Comparison of ENCODE assay signal across 17 mouse cellular contexts in genomic region chr4:45499556-45499955, GRCm38 (mm10). TPM values are rescaled to one million over a fixed set of nuclear protein-coding genes. Genes with fewer than 3 reads are reported as not detected.
DNase-seq lines count a peak whose midpoint lies in the region; ATAC-seq and TF ChIP-seq lines count a peak whose summit lies in the region.
"Had no signal": no experiment of that assay in that cellular context is flagged by ENCODE, and none has a peak within 500 bp of the region (broad histone marks: within the 10 kb centered on the region; RNA-seq: fewer than 3 reads in every experiment).

No protein-coding gene starts in this region.

- H3K4me2 ChIP-seq in neural tube, embryonic 11.5 days (ENCODE audit: low read depth) = 0 out of 2 replicates have a peak overlapping the region, but pooled peaks have one; percentile 3
- no peak overlapping the region for H3K4me2 ChIP-seq in stomach, embryonic 15.5 days
- H3K4me2 ChIP-seq: hindbrain, embryonic 15.5 days had no signal

- peak; percentile 40 for DNase-seq in embryo, embryonic 10 days (ENCODE audit: low spot score)
- DNase-seq in embryo, embryonic 11 days = no peak
- DNase-seq in kidney, adult 2 months = peak; percentile 61
- DNase-seq in kidney, adult 8-10 months = no peak
- no peak for DNase-seq in neural tube, embryonic 11.5 days (ENCODE audit: low spot score)
- no peak for DNase-seq in neural tube, embryonic 10.5 days (ENCODE audit: extremely low spot score, low spot score)
- no peak for DNase-seq in frontal cortex, adult 2 months (ENCODE audit: extremely low spot score in 1 of 2, low spot score in 1 of 2)
- DNase-seq: adrenal gland, postnatal 36 days; cerebellum, adult 11 months; layer of hippocampus, adult 9-11 months; left cerebral cortex, postnatal 4 days; lung, postnatal 14 days; retina, postnatal 1 day; thymus, postnatal 25 days had no signal

- TF ChIP-seq CTCF in kidney, adult 2 months (conservative IDR thresholded peaks at IDR 0.05; ENCODE audit: insufficient read depth, insufficient read length, low read depth, low read length) = no peak

- no peak for TF ChIP-seq POLR2A in kidney, adult 2 months (IDR thresholded peaks at IDR 0.05; ENCODE audit: low read depth, low read length)

- no peak overlapping the region for H3K27ac ChIP-seq in kidney, adult 2 months (ENCODE audit: insufficient read depth, low read depth, low read length)
- 0 out of 2 replicates have a peak overlapping the region, but pooled peaks have one; percentile 21 for H3K27ac ChIP-seq in neural tube, embryonic 11.5 days (ENCODE audit: low read depth, low read length)
- 0 out of 2 replicates have a peak overlapping the region, but pooled peaks have one; percentile 12 for H3K27ac ChIP-seq in stomach, embryonic 15.5 days
- H3K27ac ChIP-seq: hindbrain, embryonic 15.5 days had no signal

- peaks cover 90% of the 10 kb centered on the region for H3K4me1 ChIP-seq in kidney, adult 2 months (ENCODE audit: control insufficient read depth, insufficient read depth, low read length)
- peaks cover 41% of the 10 kb centered on the region for H3K4me1 ChIP-seq in neural tube, embryonic 11.5 days (ENCODE audit: control insufficient read depth, insufficient read depth, low read length)
- peaks cover 62% of the 10 kb centered on the region for H3K4me1 ChIP-seq in stomach, embryonic 15.5 days

- H3K4me3 ChIP-seq in kidney, adult 2 months (ENCODE audit: insufficient read depth, low read depth, low read length) = no peak overlapping the region
- H3K4me3 ChIP-seq in neural tube, embryonic 11.5 days (ENCODE audit: low read depth, low read length) = no peak overlapping the region
- H3K4me3 ChIP-seq in stomach, embryonic 15.5 days (replicated peaks) = no peak overlapping the region
- H3K4me3 ChIP-seq: hindbrain, embryonic 15.5 days had no signal

- H3K9me3 ChIP-seq in neural tube, embryonic 11.5 days (ENCODE audit: control insufficient read depth, low read length) = no peaks in the 10 kb centered on the region
- H3K9me3 ChIP-seq in stomach, embryonic 15.5 days = no peaks in the 10 kb centered on the region
- H3K9me3 ChIP-seq: G1E; hindbrain, embryonic 15.5 days had no signal

- H3K9ac ChIP-seq in neural tube, embryonic 11.5 days (ENCODE audit: low read length) = no peak overlapping the region
- no peak overlapping the region for H3K9ac ChIP-seq in stomach, embryonic 15.5 days
- H3K9ac ChIP-seq: hindbrain, embryonic 15.5 days had no signal

- whole genome bisulfite sequencing in kidney, adult 2 months = 41% methylated on average over 10 of the region's 10 CpGs
- 7% methylated on average over 10 of the region's 10 CpGs for WGBS in neural tube, embryonic 11.5 days
- 55% methylated on average over 10 of the region's 10 CpGs for WGBS in stomach, embryonic 15.5 days

- no peaks in the 10 kb centered on the region for H3K36me3 ChIP-seq in kidney, adult 2 months (ENCODE audit: control insufficient read depth, insufficient read depth, low read length)
- no peaks in the 10 kb centered on the region for H3K36me3 ChIP-seq in neural tube, embryonic 11.5 days (ENCODE audit: control insufficient read depth, insufficient read depth, low read length)
- H3K36me3 ChIP-seq in stomach, embryonic 15.5 days = no peaks in the 10 kb centered on the region
- H3K36me3 ChIP-seq: G1E; hindbrain, embryonic 15.5 days had no signal

- no peak for ATAC-seq in neural tube, embryonic 11.5 days (ENCODE audit: insufficient read depth, low FRiP score, low TSS enrichment)
- no peak for ATAC-seq in stomach, embryonic 15.5 days (ENCODE audit: insufficient read depth, low FRiP score, low read depth)

- H3K27me3 ChIP-seq in kidney, adult 2 months (replicated peaks; ENCODE audit: control insufficient read depth, insufficient read depth, low read length) = no peaks in the 10 kb centered on the region
- no peaks in the 10 kb centered on the region for H3K27me3 ChIP-seq in neural tube, embryonic 11.5 days (ENCODE audit: control insufficient read depth, insufficient read depth, low read length)
- no peaks in the 10 kb centered on the region for H3K27me3 ChIP-seq in stomach, embryonic 15.5 days (replicated peaks)
- H3K27me3 ChIP-seq: hindbrain, embryonic 15.5 days had no signal

RNA-seq across cellular contexts. Expression of gene Shb, which starts 32.7 kb away (rescaled TPM):
- polyA plus RNA-seq in kidney, adult 2 months (2012; rRNA removed) = 57.1 and 59.4 TPM in 2 replicates
- 6.1 and 7.5 TPM in 2 replicates for polyA plus RNA-seq in neural tube, embryonic 11.5 days (2014; fragmentation: Nextera tagmentation; extraction: Ambion mirVana)
- 5.4 and 5.8 TPM in 2 replicates for polyA plus RNA-seq in stomach, embryonic 15.5 days (2015; fragmentation: Nextera tagmentation; extraction: Ambion mirVana)
- 16.0 and 20.0 TPM in 2 replicates for polyA plus RNA-seq in frontal cortex, adult 2 months (2012; rRNA removed)
- polyA plus RNA-seq: G1E had no signal

Comparison
In these comparisons a context has a peak if more than half of its experiments do, and no peak if none do; other contexts are left out.
1. DNase-seq: peak in embryo, embryonic 10 days (single experiment) and kidney, adult 2 months (single experiment); none in embryo, embryonic 11 days (single experiment), kidney, adult 8-10 months (0 of 2), neural tube, embryonic 11.5 days (single experiment), neural tube, embryonic 10.5 days (single experiment) and frontal cortex, adult 2 months (0 of 2).